In the genomic region with DNA sequence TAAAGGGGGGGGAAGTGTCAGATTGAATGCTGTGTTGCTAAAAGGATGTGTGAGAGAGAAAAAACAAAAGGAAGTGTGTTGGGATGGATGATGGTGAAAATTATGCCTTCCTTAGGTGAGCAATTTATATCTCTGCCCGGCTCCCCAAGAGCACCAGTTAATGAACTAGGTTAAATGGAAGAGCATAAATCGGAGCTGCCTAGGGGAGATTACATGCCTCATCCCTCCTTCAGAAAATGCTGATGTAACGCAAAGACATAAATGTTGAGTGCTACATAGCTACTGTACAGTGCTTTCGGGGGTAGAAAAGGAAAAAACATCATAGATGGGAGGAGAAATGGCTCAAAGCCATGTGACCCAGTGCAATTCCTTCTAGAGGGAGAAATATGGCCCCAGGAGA, we compare ENCODE assay signal across 9 mouse cellular contexts.
"Had no signal": no experiment of that assay in that cellular context is flagged by ENCODE, and none has a peak within 500 bp of the region (broad histone marks: within the 10 kb centered on the region; RNA-seq: fewer than 3 reads in every experiment).

No protein-coding gene starts in this region.

- H3K4me2 ChIP-seq: limb, embryonic 15.5 days; midbrain, embryonic 13.5 days had no signal

- ATAC-seq: intestine, embryonic 16.5 days; midbrain, embryonic 13.5 days had no signal

- H3K27ac ChIP-seq: limb, embryonic 15.5 days; liver, embryonic 14.5 days; midbrain, embryonic 13.5 days; stomach, postnatal 0 days had no signal

- H3K9me3 ChIP-seq: limb, embryonic 15.5 days; midbrain, embryonic 13.5 days had no signal

- H3K27me3 ChIP-seq: limb, embryonic 15.5 days; midbrain, embryonic 13.5 days had no signal

- H3K9ac ChIP-seq: limb, embryonic 15.5 days; liver, embryonic 14.5 days; midbrain, embryonic 13.5 days had no signal

- H3K4me1 ChIP-seq: limb, embryonic 15.5 days had no signal

- DNase-seq: kidney, postnatal 25 days; layer of hippocampus, adult 9-11 months; layer of hippocampus, postnatal 36 days; lung, adult 18-20 months had no signal

- H3K36me3 ChIP-seq: midbrain, embryonic 13.5 days had no signal

- H3K4me3 ChIP-seq: limb, embryonic 15.5 days; midbrain, embryonic 13.5 days had no signal
